Mouse (Mus musculus) embryo, embryonic 9.5 days (tissue): ENCODE measurements around the gene Surf4.
"Not testable (repeated sequence)": the region's sequence is repeated elsewhere in the genome, so short reads cannot be mapped to it uniquely, and the experiment has no call there.

Source experiments
- DNase-seq: peaks from one replicate; pipeline ENCODE4 v3.0.0-alpha.2; 2017; ENCODE audit errors: extremely low spot score

The Surf4 gene

DNA sequence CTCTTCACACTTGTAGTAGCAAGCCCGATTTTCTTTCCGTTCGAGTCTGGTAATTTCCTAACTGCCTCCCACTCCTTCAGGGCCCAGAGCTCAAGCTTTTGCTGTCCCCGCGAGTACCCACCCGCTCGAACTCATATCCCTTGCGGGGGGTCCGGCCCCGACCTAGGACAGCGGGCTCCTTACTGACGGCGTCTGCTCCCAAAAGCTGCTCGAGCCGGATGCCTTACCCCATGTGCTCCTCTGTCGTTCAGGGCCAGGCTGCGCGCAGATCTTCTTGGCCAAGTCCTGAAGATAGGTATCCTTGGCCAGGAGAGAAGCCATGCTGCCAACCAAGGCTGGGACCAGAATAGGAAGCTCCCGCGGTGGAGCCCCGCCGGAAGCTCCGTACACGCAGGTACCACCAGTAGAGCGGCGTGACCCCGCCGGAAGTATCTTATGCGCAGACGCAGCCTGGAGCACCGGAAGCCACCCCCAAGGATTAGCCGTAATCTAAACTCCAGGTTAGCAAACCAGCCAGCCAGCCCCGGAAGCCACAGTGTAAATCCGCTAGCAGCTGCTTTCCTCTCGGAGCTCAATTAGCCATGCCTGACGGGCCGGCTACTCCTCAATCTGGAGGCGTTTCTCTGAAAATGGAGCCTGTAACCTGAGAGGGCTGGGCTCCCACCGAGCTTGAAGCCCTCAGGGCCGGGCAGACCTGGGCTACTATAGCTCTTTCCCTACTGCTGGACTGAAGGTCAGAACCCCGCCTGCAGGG lies 31.1 kb downstream of the Surf4 start, which contains the start of gene Surf6:
TSS of gene Surf6 (minus strand) at position 413 of the 754 bp plus-strand sequence.
- DNase-seq, result peak; percentile 93

DNA sequence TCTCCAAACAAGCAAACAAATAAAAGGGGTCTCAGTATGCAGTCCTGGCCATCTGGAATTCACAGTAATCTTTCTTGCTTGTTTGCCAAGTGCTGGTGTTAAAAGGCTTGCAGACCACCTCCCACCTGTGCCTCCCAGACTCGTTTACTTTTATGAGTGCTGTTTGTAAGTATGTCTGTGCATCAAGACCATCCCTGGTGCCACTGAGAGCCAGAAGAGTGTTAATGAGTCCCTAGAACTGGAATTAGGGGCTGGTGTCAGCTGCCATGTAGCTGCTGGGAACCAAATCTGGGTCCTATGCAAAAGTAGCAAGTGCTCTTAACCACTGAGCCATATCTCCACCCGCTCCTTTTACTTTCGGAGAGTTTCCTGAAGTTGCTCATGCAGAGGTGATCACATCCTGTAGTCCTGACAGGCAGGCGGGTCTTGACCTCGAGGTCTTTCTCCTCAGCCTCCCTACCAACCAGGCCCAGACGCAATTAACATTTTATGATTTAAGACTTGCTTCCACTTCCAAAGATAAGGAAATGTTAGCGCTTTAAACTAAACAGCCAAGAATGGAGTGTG lies 31.8 kb downstream of the Surf4 start:
- DNase-seq, result no peak

DNA sequence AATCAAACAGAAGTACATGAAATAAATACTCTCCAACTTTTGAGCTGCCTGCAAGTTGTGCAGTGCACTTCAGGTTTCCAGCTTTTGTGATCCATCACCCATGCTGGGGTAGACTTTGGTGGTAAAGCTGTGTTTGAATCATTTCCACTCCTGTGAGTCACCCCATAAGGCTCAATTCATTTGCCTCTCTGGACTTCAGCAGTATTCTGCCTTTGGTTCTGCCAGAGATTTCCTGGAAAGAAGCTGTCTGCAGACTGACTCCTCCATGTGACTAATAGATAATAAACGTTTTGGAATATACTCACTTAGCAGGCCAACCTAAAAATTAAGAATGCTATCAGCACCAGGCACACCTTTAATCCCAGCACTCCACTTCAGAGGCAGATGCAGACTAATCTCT lies 33.0 kb downstream of the Surf4 start:
- no peak for DNase-seq

DNA sequence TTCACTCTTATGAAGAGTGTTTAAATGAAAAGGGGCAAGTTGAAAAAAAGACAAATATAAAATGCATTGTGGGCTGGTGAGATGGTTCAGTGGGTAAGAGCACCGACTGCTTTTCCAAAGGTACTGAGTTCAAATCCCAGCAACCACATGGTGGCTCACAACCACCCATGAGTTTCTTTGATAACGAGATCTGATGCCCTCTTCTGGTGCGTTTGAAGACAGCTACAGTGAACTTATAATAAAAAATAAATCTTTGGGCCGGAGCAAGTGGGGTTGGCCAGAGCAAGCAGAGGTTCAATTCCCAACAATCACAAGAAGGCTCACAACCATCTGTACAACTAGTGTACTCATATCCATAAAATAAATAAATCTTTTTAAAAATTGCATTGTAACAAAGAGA lies 37.8 kb downstream of the Surf4 start:
- DNase-seq, result no peak

DNA sequence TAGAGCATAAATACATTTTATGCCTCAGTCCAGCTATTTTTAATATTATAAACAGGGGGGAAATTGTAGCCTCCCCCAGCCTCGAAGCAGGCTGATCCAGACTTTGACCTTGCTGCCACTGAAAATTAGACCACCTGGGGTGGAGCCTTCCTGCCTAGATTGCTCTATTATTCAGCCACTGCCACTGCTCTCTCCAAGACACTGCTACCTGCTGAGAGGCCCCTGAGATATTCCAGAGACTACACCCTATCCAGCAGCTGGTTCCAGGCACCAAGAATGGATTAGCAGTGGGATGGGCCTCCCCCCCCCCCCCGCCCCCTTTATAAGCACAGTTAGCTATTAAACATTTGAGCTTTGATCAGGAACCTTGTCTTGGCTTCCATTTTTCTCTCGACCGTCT lies 47.6 kb downstream of the Surf4 start:
- not testable (repeated sequence) for DNase-seq

DNA sequence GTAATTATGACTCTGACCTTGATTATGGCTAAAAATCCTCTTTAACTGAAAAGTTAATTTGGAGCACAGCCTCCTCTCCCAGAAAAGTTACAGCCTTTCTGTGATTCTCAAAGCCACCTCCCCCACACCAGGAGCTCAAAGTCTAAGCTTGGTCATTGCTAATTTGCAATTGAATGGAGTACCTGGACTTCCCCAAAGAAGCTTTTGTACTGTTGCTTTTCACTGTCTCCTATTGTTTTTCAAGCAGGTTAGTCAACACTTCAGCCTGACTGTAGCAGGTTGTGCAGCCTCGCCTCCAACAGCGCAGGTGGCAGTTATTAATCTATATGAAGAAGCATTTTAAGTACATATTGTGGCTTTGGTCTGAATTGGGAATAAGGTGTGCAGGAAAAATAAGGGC lies 48.2 kb downstream of the Surf4 start:
- DNase-seq, result not testable (repeated sequence)

DNA sequence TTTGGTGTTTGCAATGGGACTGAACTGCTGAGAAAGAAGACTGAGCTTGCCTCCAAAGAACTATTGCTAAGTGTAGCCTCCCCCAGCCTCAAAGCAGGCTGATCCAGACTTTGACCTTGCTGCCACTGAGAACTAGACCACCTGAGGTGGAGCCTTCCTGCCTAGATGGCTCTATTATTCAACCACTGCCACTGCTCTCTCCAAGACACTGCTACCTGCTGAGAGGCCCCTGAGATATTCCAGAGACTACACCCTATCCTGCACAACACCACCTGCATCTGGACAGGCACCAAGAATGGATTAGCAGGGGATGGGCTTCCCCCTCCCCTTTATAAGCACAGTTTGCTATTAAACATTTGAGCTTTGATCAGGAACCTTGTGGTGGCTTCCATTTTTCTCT lies 55.2 kb downstream of the Surf4 start:
- DNase-seq, result no peak

DNA sequence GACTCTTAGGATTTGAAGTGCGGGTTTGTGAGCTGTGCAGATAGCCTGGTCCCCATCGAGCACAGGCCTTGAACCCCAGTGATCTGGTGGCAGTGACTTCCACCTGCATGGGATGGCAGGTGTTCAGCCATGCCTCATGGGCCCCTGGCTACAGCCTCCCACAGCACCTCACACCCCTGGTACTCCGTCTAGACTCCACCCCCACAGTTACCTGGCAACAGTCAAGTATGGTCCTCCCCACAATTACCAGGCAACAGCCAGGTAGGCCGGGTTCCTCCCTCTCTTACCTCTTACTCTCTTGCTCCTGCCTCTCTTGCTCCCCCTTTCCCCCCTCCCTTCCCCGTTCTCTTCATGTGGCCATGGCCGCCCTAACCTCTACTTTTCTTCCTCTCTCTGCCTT lies 63.1 kb downstream of the Surf4 start:
- no peak for DNase-seq
